14 mouse cellular contexts compared by ENCODE assay signal in genomic region chr17:65679806-65680446, GRCm38 (mm10). TPM values are rescaled to one million over a fixed set of nuclear protein-coding genes. Genes with fewer than 3 reads are reported as not detected.
DNase-seq lines count a peak whose midpoint lies in the region; ATAC-seq and TF ChIP-seq lines count a peak whose summit lies in the region.
"Had no signal": no experiment of that assay in that cellular context is flagged by ENCODE, and none has a peak within 500 bp of the region (broad histone marks: within the 10 kb centered on the region; RNA-seq: fewer than 3 reads in every experiment).

No protein-coding gene starts in this region.

- no peaks in the 10 kb centered on the region for H3K9me3 ChIP-seq in embryonic facial prominence, embryonic 10.5 days
- H3K9me3 ChIP-seq in embryonic facial prominence, embryonic 15.5 days (replicated peaks) = no peaks in the 10 kb centered on the region
- no peaks in the 10 kb centered on the region for H3K9me3 ChIP-seq in limb, embryonic 11.5 days (ENCODE audit: control insufficient read depth, low read length)
- H3K9me3 ChIP-seq in hindbrain, postnatal 0 days (ENCODE audit: low read length) = no peaks in the 10 kb centered on the region
- H3K9me3 ChIP-seq: heart, embryonic 13.5 days; liver, embryonic 13.5 days had no signal

- no peak overlapping the region for H3K4me3 ChIP-seq in embryonic facial prominence, embryonic 10.5 days
- no peak overlapping the region for H3K4me3 ChIP-seq in embryonic facial prominence, embryonic 15.5 days (replicated peaks)
- H3K4me3 ChIP-seq in limb, embryonic 11.5 days (ENCODE audit: low read depth, low read length) = no peak overlapping the region
- no peak overlapping the region for H3K4me3 ChIP-seq in hindbrain, postnatal 0 days (ENCODE audit: low read length)
- no peak overlapping the region for H3K4me3 ChIP-seq in cerebellum, adult 2 months (replicated peaks; ENCODE audit: insufficient read depth, low read depth, low read length)
- H3K4me3 ChIP-seq: erythroblast, embryonic 14.5 days; heart, embryonic 13.5 days; liver, embryonic 13.5 days; myocyte had no signal

- ATAC-seq in embryonic facial prominence, embryonic 15.5 days (ENCODE audit: insufficient number of reproducible peaks, low FRiP score, low TSS enrichment, low read depth) = peak; percentile 39
- peak; percentile 51; the same call in 1 of the 2 replicates for ATAC-seq in limb, embryonic 11.5 days (ENCODE audit: insufficient number of reproducible peaks, low FRiP score, low TSS enrichment, low read depth)
- ATAC-seq in hindbrain, postnatal 0 days = no peak

- no peak for TF ChIP-seq CTCF in hindbrain, postnatal 0 days (IDR thresholded peaks at IDR 0.05; ENCODE audit: low read depth)
- no peak for TF ChIP-seq CTCF in cerebellum, adult 2 months (IDR thresholded peaks at IDR 0.05; ENCODE audit: borderline replicate concordance, insufficient read depth, low read depth, low read length)

- H3K27ac ChIP-seq in embryonic facial prominence, embryonic 10.5 days (replicated peaks) = peak overlapping the region; percentile 12; the same call in 1 of the 2 replicates
- peak overlapping the region; percentile 80 for H3K27ac ChIP-seq in embryonic facial prominence, embryonic 15.5 days (replicated peaks)
- peak overlapping the region; percentile 64; the same call in 1 of the 2 replicates for H3K27ac ChIP-seq in limb, embryonic 11.5 days (replicated peaks; ENCODE audit: low read depth, low read length)
- no peak overlapping the region for H3K27ac ChIP-seq in hindbrain, postnatal 0 days
- H3K27ac ChIP-seq in cerebellum, adult 2 months (ENCODE audit: insufficient read depth, low read length) = no peak overlapping the region
- H3K27ac ChIP-seq: heart, embryonic 13.5 days; liver, embryonic 13.5 days had no signal

- no peaks in the 10 kb centered on the region for H3K27me3 ChIP-seq in embryonic facial prominence, embryonic 10.5 days (replicated peaks; ENCODE audit: low read depth, poor library complexity, severe bottlenecking)
- no peaks in the 10 kb centered on the region for H3K27me3 ChIP-seq in embryonic facial prominence, embryonic 15.5 days
- no peaks in the 10 kb centered on the region for H3K27me3 ChIP-seq in limb, embryonic 11.5 days (ENCODE audit: control insufficient read depth, insufficient read depth, low read length)
- H3K27me3 ChIP-seq in hindbrain, postnatal 0 days (ENCODE audit: insufficient read depth, low read length) = no peaks in the 10 kb centered on the region
- no peaks in the 10 kb centered on the region for H3K27me3 ChIP-seq in cerebellum, adult 2 months (ENCODE audit: control insufficient read depth, insufficient read depth, low read length)
- H3K27me3 ChIP-seq: CH12.LX; heart, embryonic 13.5 days; liver, embryonic 13.5 days had no signal

- 68% methylated on average over 14 of the region's 14 CpGs for WGBS in embryonic facial prominence, embryonic 10.5 days
- WGBS in embryonic facial prominence, embryonic 15.5 days = 43% methylated on average over 14 of the region's 14 CpGs
- 46% methylated on average over 14 of the region's 14 CpGs for WGBS in limb, embryonic 11.5 days
- WGBS in hindbrain, postnatal 0 days = 72% methylated on average over 14 of the region's 14 CpGs
- WGBS in cerebellum, adult 2 months = 85% methylated on average over 14 of the region's 14 CpGs

- no peak overlapping the region for H3K9ac ChIP-seq in embryonic facial prominence, embryonic 15.5 days
- no peak overlapping the region for H3K9ac ChIP-seq in limb, embryonic 11.5 days (ENCODE audit: low read length)
- no peak overlapping the region for H3K9ac ChIP-seq in hindbrain, postnatal 0 days (replicated peaks; ENCODE audit: low read length)
- H3K9ac ChIP-seq: heart, embryonic 13.5 days; liver, embryonic 13.5 days had no signal

- peaks cover 3% of the 10 kb centered on the region; the same call in 1 of the 2 replicates for H3K36me3 ChIP-seq in embryonic facial prominence, embryonic 10.5 days (replicated peaks)
- no peaks in the 10 kb centered on the region for H3K36me3 ChIP-seq in embryonic facial prominence, embryonic 15.5 days
- H3K36me3 ChIP-seq in limb, embryonic 11.5 days (ENCODE audit: control insufficient read depth, insufficient read depth, low read length) = no peaks in the 10 kb centered on the region
- no peaks in the 10 kb centered on the region for H3K36me3 ChIP-seq in hindbrain, postnatal 0 days (ENCODE audit: insufficient read depth, low read length)
- H3K36me3 ChIP-seq: heart, embryonic 13.5 days; liver, embryonic 13.5 days had no signal

- DNase-seq in kidney, adult 9 months = peak; percentile 24
- DNase-seq in kidney, adult 18-20 months = no peak
- no peak for DNase-seq in embryonic facial prominence, embryonic 10.5 days (ENCODE audit: low spot score)
- DNase-seq in limb, embryonic 11.5 days (ENCODE audit: low spot score) = peak; percentile 40
- DNase-seq in hindbrain, postnatal 0 days (ENCODE audit: low spot score) = no peak
- no peak for DNase-seq in cerebellum, adult 2 months
- DNase-seq: cerebellum, adult 8-10 months; liver, embryonic 13.5 days; thymus, postnatal 25 days had no signal

- peaks cover 15% of the 10 kb centered on the region for H3K4me1 ChIP-seq in embryonic facial prominence, embryonic 10.5 days
- H3K4me1 ChIP-seq in embryonic facial prominence, embryonic 15.5 days = peaks cover 9% of the 10 kb centered on the region
- peaks cover 11% of the 10 kb centered on the region for H3K4me1 ChIP-seq in limb, embryonic 11.5 days (ENCODE audit: control insufficient read depth, insufficient read depth, low read length)
- H3K4me1 ChIP-seq in hindbrain, postnatal 0 days (ENCODE audit: insufficient read depth, low read length) = no peaks in the 10 kb centered on the region
- H3K4me1 ChIP-seq in cerebellum, adult 2 months (ENCODE audit: control insufficient read depth, insufficient read depth, low read length) = peaks cover 13% of the 10 kb centered on the region

- H3K4me2 ChIP-seq in embryonic facial prominence, embryonic 15.5 days (replicated peaks) = no peak overlapping the region
- peak overlapping the region; percentile 17; the same call in 1 of the 2 replicates for H3K4me2 ChIP-seq in limb, embryonic 11.5 days (ENCODE audit: low read depth, severe bottlenecking)
- no peak overlapping the region for H3K4me2 ChIP-seq in hindbrain, postnatal 0 days (ENCODE audit: low read depth, low read length)
- H3K4me2 ChIP-seq: heart, embryonic 13.5 days; liver, embryonic 13.5 days had no signal

- no peak for TF ChIP-seq POLR2A in cerebellum, adult 2 months (IDR thresholded peaks at IDR 0.05; ENCODE audit: borderline replicate concordance, insufficient read depth, low read length)

RNA-seq across cellular contexts. Expression of gene Txndc2, which starts 38.0 kb away (rescaled TPM):
- polyA plus RNA-seq in embryonic facial prominence, embryonic 10.5 days (2016; fragmentation: Nextera tagmentation; extraction: Ambion mirVana) = 0.07 TPM in 1 of 2 replicates, not detected in the other
- 0.09 and 0.15 TPM in 2 replicates for polyA plus RNA-seq in embryonic facial prominence, embryonic 15.5 days (2015; fragmentation: Nextera tagmentation; extraction: Ambion mirVana)
- not detected in 2 replicates for polyA plus RNA-seq in limb, embryonic 11.5 days (2014; fragmentation: Nextera tagmentation; extraction: Ambion mirVana)
- total RNA-seq in hindbrain, postnatal 0 days (2014; rRNA removed) = not detected in 2 replicates
- polyA plus RNA-seq in hindbrain, postnatal 0 days (2015; fragmentation: Nextera tagmentation; extraction: Ambion mirVana) = 0.10 and 0.13 TPM in 2 replicates
- 0.16 and 0.21 TPM in 2 replicates for polyA plus RNA-seq in cerebellum, adult 2 months (2012; rRNA removed)
- total RNA-seq: CH12.LX had no signal
- polyA plus RNA-seq: erythroblast, embryonic 14.5 days; heart, embryonic 13.5 days; liver, embryonic 13.5 days had no signal

Comparison
In these comparisons a context has a peak if more than half of its experiments do, and no peak if none do; other contexts are left out.
1. DNase-seq: peak in kidney, adult 9 months (single experiment) and limb, embryonic 11.5 days (single experiment); none in kidney, adult 18-20 months (single experiment), embryonic facial prominence, embryonic 10.5 days (single experiment), hindbrain, postnatal 0 days (single experiment) and cerebellum, adult 2 months (0 of 2).
2. H3K27ac ChIP-seq: peak in embryonic facial prominence, embryonic 10.5 days (single experiment), embryonic facial prominence, embryonic 15.5 days (single experiment) and limb, embryonic 11.5 days (single experiment); none in hindbrain, postnatal 0 days (single experiment) and cerebellum, adult 2 months (single experiment).